Mouse (Mus musculus) thymus, adult 2 months (tissue): ENCODE data around the gene Nrarp.

Experiments used
- CTCF ChIP-seq: fragments of 200-500 bp; IDR thresholded peaks from 2 replicates; pipeline ENCODE4 v1.5.1; 2012; ENCODE audit warnings: mild to moderate bottlenecking, control low read depth, low read length, moderate library complexity, borderline replicate concordance; ENCODE audit not compliant: control insufficient read depth, poor library complexity, insufficient read depth; ENCODE audit errors: extremely low read depth
- POLR2A ChIP-seq: fragments of 200-500 bp; IDR thresholded peaks from 2 replicates; pipeline ENCODE4 v1.6.1; 2012; ENCODE audit warnings: mild to moderate bottlenecking, low read length, control low read depth, moderate library complexity; ENCODE audit not compliant: control insufficient read depth, poor library complexity, insufficient read depth; ENCODE audit errors: extremely low read depth

DNA sequence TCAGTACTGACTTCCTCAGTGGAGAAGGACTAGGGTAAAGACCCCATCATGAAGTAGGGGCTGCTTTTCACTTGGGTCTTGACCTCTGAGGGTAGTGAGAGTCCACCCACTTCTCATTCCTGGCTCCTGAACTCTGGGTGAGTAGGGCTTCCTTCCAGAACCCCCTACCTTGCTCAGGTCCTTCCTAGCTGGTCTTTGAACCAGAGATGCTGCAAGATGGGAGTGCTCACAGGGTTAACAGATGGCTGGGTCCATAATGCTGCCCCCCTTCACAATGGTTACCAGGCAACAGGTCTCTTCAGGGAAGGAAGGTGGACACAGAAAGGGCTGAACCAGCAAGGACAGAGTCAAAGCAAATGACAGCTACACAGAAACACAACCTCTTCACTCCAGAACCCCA lies 37.9 kb downstream of the Nrarp start, which contains the start of gene Fam166a:
- TF ChIP-seq CTCF (no peak), POLR2A (no peak)
